Mouse (Mus musculus) MEL (cell line): ENCODE data around the gene Bex4. TPM values are rescaled to one million over a fixed set of nuclear protein-coding genes. Genes with fewer than 3 reads are reported as not detected.
"Not testable (repeated sequence)": the region's sequence is repeated elsewhere in the genome, so short reads cannot be mapped to it uniquely, and the experiment has no call there.

Source experiments
- DNase-seq: peaks from one replicate; pipeline ENCODE4 v3.0.0; 2011; ENCODE audit warnings: low read depth, low spot score
- H3K27ac ChIP-seq: 2 replicates; pipeline ENCODE4 v1.5.1; 2012; ENCODE audit warnings: low read depth, mild to moderate bottlenecking, control low read depth, low read length, moderate library complexity; ENCODE audit not compliant: control insufficient read depth
- H3K27me3 ChIP-seq, 2 experiments: fragments of 150-350 bp in 1 of 2; sonication (generic) in 1 of 2; 2 replicates each; pipeline ENCODE4 v1.6.1; 2012; ENCODE audit warnings: low read length in 2 of 2, mild to moderate bottlenecking in 2 of 2, improper control_type of control experiment in 1 of 2, moderate library complexity in 1 of 2; ENCODE audit not compliant: insufficient read depth in 2 of 2, control insufficient read depth in 1 of 2
- H3K36me3 ChIP-seq, 2 experiments: 2 replicates each; pipeline ENCODE4 v1.6.1; 2012 to 2014; ENCODE audit warnings: low read length in 2 of 2, improper control_type of control experiment in 1 of 2, inconsistent platforms in 1 of 2, mild to moderate bottlenecking in 1 of 2; ENCODE audit not compliant: insufficient read depth in 2 of 2, control insufficient read depth in 1 of 2
- H3K4me1 ChIP-seq, 2 experiments: fragments of 150-350 bp in 1 of 2; sonication (generic) in 1 of 2; 2 replicates each; pipeline ENCODE4 v1.6.1; 2012; ENCODE audit warnings: low read length in 2 of 2, improper control_type of control experiment in 1 of 2, mild to moderate bottlenecking in 1 of 2; ENCODE audit not compliant: insufficient read depth in 2 of 2, control insufficient read depth in 1 of 2
- H3K4me3 ChIP-seq, 2 experiments: fragments of 150-350 bp in 1 of 2; sonication (generic) in 1 of 2; 2 replicates each; pipeline ENCODE4 v1.5.1; 2012; ENCODE audit warnings: low read depth in 2 of 2, low read length in 2 of 2, mild to moderate bottlenecking in 2 of 2, moderate library complexity in 2 of 2, control low read depth in 1 of 2, improper control_type of control experiment in 1 of 2; ENCODE audit not compliant: control insufficient read depth in 1 of 2, insufficient read depth in 1 of 2
- H3K79me2 ChIP-seq: 2 replicates; pipeline ENCODE4 v1.6.1; 2012; ENCODE audit warnings: mild to moderate bottlenecking, low read length, moderate library complexity; ENCODE audit not compliant: control insufficient read depth, poor library complexity, insufficient read depth
- H3K9ac ChIP-seq: 2 replicates; pipeline ENCODE4 v1.6.1; 2012; ENCODE audit warnings: low read depth, mild to moderate bottlenecking, control low read depth, low read length, moderate library complexity; ENCODE audit not compliant: control insufficient read depth, poor library complexity, severe bottlenecking
- H3K9me3 ChIP-seq: fragments of 150-350 bp; sonication (generic); replicated peaks from 2 replicates; pipeline ENCODE4 v1.6.1; 2012; ENCODE audit warnings: mild to moderate bottlenecking, low read length, improper control_type of control experiment, moderate library complexity; ENCODE audit not compliant: insufficient read depth
- BHLHE40 ChIP-seq: IDR thresholded peaks from 2 replicates; pipeline ENCODE4 v1.6.1; 2012; ENCODE audit warnings: low read depth, mild to moderate bottlenecking, inconsistent platforms, low read length, improper control_type of control experiment, borderline replicate concordance
- CHD2 ChIP-seq: IDR thresholded peaks from 2 replicates; pipeline ENCODE4 v1.6.1; 2011; ENCODE audit warnings: low read length, improper control_type of control experiment
- CTCF ChIP-seq, 3 experiments: IDR thresholded peaks in 2 of 3; conservative IDR thresholded peaks in 1 of 3; 2 replicates each; pipeline ENCODE4 v1.5.1; 2011 to 2012; ENCODE audit warnings: low read length in 3 of 3, low read depth in 2 of 3, mild to moderate bottlenecking in 2 of 3, improper control_type of control experiment in 1 of 3, inconsistent platforms in 1 of 3, mixed read lengths in 1 of 3, moderate library complexity in 1 of 3; ENCODE audit not compliant: control insufficient read depth in 1 of 3, insufficient read depth in 1 of 3, poor library complexity in 1 of 3, severe bottlenecking in 1 of 3
- E2F4 ChIP-seq: IDR thresholded peaks from 2 replicates; pipeline ENCODE4 v1.6.1; 2011; ENCODE audit warnings: low read depth, low read length, improper control_type of control experiment, borderline replicate concordance
- EP300 ChIP-seq, 2 experiments: IDR thresholded peaks; 2 replicates each; pipeline ENCODE4 v1.6.1; 2011; ENCODE audit warnings: improper control_type of control experiment in 2 of 2, low read length in 2 of 2, low read depth in 1 of 2, mild to moderate bottlenecking in 1 of 2
- ETS1 ChIP-seq: IDR thresholded peaks from 2 replicates; pipeline ENCODE4 v1.6.1; 2012; ENCODE audit warnings: low read depth, mild to moderate bottlenecking, inconsistent platforms, low read length, improper control_type of control experiment, moderate library complexity
- GATA1 ChIP-seq: IDR thresholded peaks from 2 replicates; pipeline ENCODE4 v1.6.1; 2011; ENCODE audit warnings: low read depth, low read length, improper control_type of control experiment
- HCFC1 ChIP-seq: IDR thresholded peaks from 2 replicates; pipeline ENCODE4 v1.6.1; 2012; ENCODE audit warnings: low read depth, mild to moderate bottlenecking, inconsistent platforms, low read length, improper control_type of control experiment, moderate library complexity
- MAFK ChIP-seq: IDR thresholded peaks from 2 replicates; pipeline ENCODE4 v1.6.1; 2011; ENCODE audit warnings: low read depth, mild to moderate bottlenecking, low read length, improper control_type of control experiment, borderline replicate concordance
- MAZ ChIP-seq: IDR thresholded peaks from 2 replicates; pipeline ENCODE4 v1.6.1; 2012; ENCODE audit warnings: low read depth, mild to moderate bottlenecking, inconsistent platforms, low read length, improper control_type of control experiment
- MEF2A ChIP-seq: IDR thresholded peaks from 2 replicates; pipeline ENCODE4 v1.6.1; 2014; ENCODE audit warnings: low read depth, mild to moderate bottlenecking, inconsistent platforms, low read length, improper control_type of control experiment; ENCODE audit not compliant: poor library complexity, insufficient replicate concordance, severe bottlenecking; ENCODE audit errors: extremely low read depth
- MXI1 ChIP-seq: IDR thresholded peaks from 2 replicates; pipeline ENCODE4 v1.6.1; 2011; ENCODE audit warnings: mild to moderate bottlenecking, low read depth, low read length, improper control_type of control experiment
- RCOR1 ChIP-seq: IDR thresholded peaks from 2 replicates; pipeline ENCODE4 v1.6.1; 2012; ENCODE audit warnings: low read depth, mild to moderate bottlenecking, inconsistent platforms, low read length, improper control_type of control experiment
- SIN3A ChIP-seq: IDR thresholded peaks from 2 replicates; pipeline ENCODE4 v1.6.1; 2012; ENCODE audit warnings: low read length, improper control_type of control experiment, inconsistent platforms
- SMC3 ChIP-seq: IDR thresholded peaks from 2 replicates; pipeline ENCODE4 v1.6.1; 2011; ENCODE audit warnings: low read depth, low read length, improper control_type of control experiment
- TAL1 ChIP-seq: IDR thresholded peaks from 2 replicates; pipeline ENCODE4 v1.6.1; 2012; ENCODE audit warnings: mild to moderate bottlenecking, inconsistent platforms, low read length, moderate library complexity, mixed read lengths
- TBP ChIP-seq: IDR thresholded peaks from 2 replicates; pipeline ENCODE4 v1.8.0; 2011; ENCODE audit warnings: low read depth, low read length, improper control_type of control experiment
- TCF12 ChIP-seq: IDR thresholded peaks from 2 replicates; pipeline ENCODE4 v1.6.1; 2014; ENCODE audit warnings: low read depth, mild to moderate bottlenecking, inconsistent platforms, low read length, improper control_type of control experiment, moderate library complexity
- polyA plus RNA-seq, 2 experiments: library from polyadenylated mRNA; stranded (reverse) in 1 of 2; unstranded in 1 of 2; fragments of >175 nt in 1 of 2; fragments of >200 nt in 1 of 2; gene quantifications; 2 replicates each; pipeline versions ENCODE4 v1.2.1 to v1.2.4; 2012; ENCODE audit warnings: low replicate concordance in 2 of 2, low read depth in 1 of 2; ENCODE audit not compliant: insufficient read length in 2 of 2, insufficient read depth in 1 of 2, missing spikeins in 1 of 2
- total RNA-seq: library from RNA; depleted of rRNA; stranded (reverse); fragments of 300-350 nt; gene quantifications from 2 replicates; pipeline ENCODE4 v1.2.3, GENCODE M21; 2012

The Bex4 gene
- total and polyA plus RNA-seq, 3 experiments: 219 to 412 TPM; not detected in 1

DNA sequence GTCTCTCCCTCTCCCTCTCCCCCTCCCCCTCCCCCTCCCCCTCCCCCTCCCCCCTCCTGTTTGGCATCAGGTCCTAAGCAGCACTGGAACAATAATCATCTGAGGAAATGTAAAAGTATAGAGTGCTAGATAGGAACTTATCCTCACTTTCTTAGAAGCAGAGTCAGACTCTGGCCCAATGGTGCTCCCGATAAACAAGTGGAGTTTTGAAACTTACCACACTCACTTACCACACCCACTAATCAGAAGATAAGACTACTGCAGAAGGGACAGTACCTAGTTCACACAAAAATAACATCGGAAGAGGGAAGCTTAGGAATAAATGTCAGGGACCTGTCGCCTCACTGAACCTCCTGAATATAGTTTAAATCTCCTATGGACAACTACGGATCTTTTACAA, 3.2 kb upstream of the Bex4 start:
- peaks cover 15 to 20% of the 10 kb centered on the region in 2 experiments for H3K4me1 ChIP-seq
- peak; percentile 79 for TF ChIP-seq TAL1
- TF ChIP-seq EP300 (IDR thresholded peaks at IDR 0.05; ENCODE audit: low read depth in 1 of 2, low read length in 2 of 2): peak; percentile 91 to 94
- TF ChIP-seq TBP: no peak
- peak; percentile 86; the same call in 1 of the 2 replicates for TF ChIP-seq E2F4
- peak; percentile 86 for TF ChIP-seq RCOR1
- TF ChIP-seq MAZ: peak; percentile 37; the same call in 1 of the 2 replicates
- TF ChIP-seq ETS1: peak; percentile 89
- 0 out of 2 replicates have a peak, but pooled peaks have one; percentile 15 for TF ChIP-seq HCFC1
- TF ChIP-seq CHD2: peak; percentile 40
- no peak for TF ChIP-seq MXI1
- peak; percentile 56; the same call in 1 of the 2 replicates for TF ChIP-seq MAFK
- peak; percentile 94 for TF ChIP-seq GATA1
- no peak for TF ChIP-seq CTCF (IDR thresholded peaks at IDR 0.05 in 2 of 3, conservative IDR thresholded peaks at IDR 0.05 in 1 of 3; ENCODE audit: control insufficient read depth in 1 of 3, insufficient read depth in 1 of 3, low read depth in 2 of 3, low read length in 3 of 3, poor library complexity in 1 of 3, severe bottlenecking in 1 of 3)
- peak; percentile 76 for TF ChIP-seq SIN3A
- peak; percentile 92 for TF ChIP-seq TCF12
- no peak for TF ChIP-seq SMC3
- TF ChIP-seq BHLHE40: peak; percentile 10; the same call in 1 of the 2 replicates
- peak; percentile 86; the same call in 1 of the 2 replicates for TF ChIP-seq MEF2A
- peak overlapping the region; percentile 22; the same call in 1 of the 2 replicates for H3K9ac ChIP-seq
- no peaks in the 10 kb centered on the region for H3K27me3 ChIP-seq
- H3K79me2 ChIP-seq: peaks cover 3% of the 10 kb centered on the region
- peak overlapping the region; percentile 83 for H3K27ac ChIP-seq
- peak; percentile 86 for DNase-seq
- H3K36me3 ChIP-seq: peaks cover 2 to 26% of the 10 kb centered on the region in 2 experiments; a peak in 3 of 4 replicates
- no peak overlapping the region for H3K4me3 ChIP-seq
- no peaks in the 10 kb centered on the region for H3K9me3 ChIP-seq

DNA sequence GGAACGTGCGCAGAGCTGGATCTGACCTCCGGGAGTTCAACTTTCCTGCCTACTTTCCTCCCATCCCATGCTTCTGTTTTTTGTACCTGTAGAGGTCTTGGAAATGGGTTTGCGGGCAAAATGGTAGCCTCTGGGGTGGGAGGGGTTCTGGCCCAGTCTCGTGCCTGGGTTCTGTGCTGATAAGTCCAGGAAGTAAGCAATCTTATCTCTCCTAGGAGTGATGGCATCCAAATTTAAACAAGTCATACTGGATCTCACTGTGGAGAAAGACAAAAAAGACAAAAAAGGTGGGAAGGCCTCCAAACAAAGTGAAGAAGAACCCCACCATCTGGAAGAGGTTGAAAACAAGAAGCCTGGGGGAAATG, 826 bp downstream of the Bex4 start:
- H3K27me3 ChIP-seq, H3K79me2 ChIP-seq, H3K9me3 ChIP-seq: not testable (repeated sequence)
- H3K4me1 ChIP-seq: peaks cover 20 to 24% of the 10 kb centered on the region in 2 experiments
- peak overlapping the region; percentile 72 for H3K9ac ChIP-seq
- peak; percentile 92 for TF ChIP-seq BHLHE40
- TF ChIP-seq GATA1: 0 out of 2 replicates have a peak, but pooled peaks have one; percentile 4
- H3K27ac ChIP-seq: peak overlapping the region; percentile 59
- H3K36me3 ChIP-seq: peaks cover 2 to 39% of the 10 kb centered on the region in 2 experiments; a peak in 3 of 4 replicates
- peak overlapping the region; percentile 83 to 88 for H3K4me3 ChIP-seq
- DNase-seq: peak; percentile 34
